Comparison of ENCODE assay signal across 12 mouse cellular contexts in genomic region chrX:18160734-18161442, GRCm38 (mm10). TPM values are rescaled to one million over a fixed set of nuclear protein-coding genes. Genes with fewer than 3 reads are reported as not detected.
DNase-seq lines count a peak whose midpoint lies in the region; ATAC-seq and TF ChIP-seq lines count a peak whose summit lies in the region.
"Had no signal": no experiment of that assay in that cellular context is flagged by ENCODE, and none has a peak within 500 bp of the region (broad histone marks: within the 10 kb centered on the region; RNA-seq: fewer than 3 reads in every experiment).

No protein-coding gene starts in this region.

- H3K9ac ChIP-seq in forebrain, postnatal 0 days = no peak overlapping the region
- H3K9ac ChIP-seq in midbrain, embryonic 15.5 days = no peak overlapping the region

- intact Hi-C loops in left cerebral cortex, adult 2 months (cut with DNase I) = loop anchor here (5.0 kb wide), 2 partner anchors 1249 to 1264 kb away; partner anchors contain the start of gene Ndp
- intact Hi-C loops in left cerebral cortex, postnatal 25 days (cut with DNase I) = loop anchor here (2.0 to 5.0 kb wide), 3 partner anchors 91 to 1264 kb away; no protein-coding TSS in a partner anchor

- H3K36me3 ChIP-seq in forebrain, postnatal 0 days (ENCODE audit: insufficient read depth) = no peaks in the 10 kb centered on the region
- H3K36me3 ChIP-seq in midbrain, embryonic 15.5 days (replicated peaks) = no peaks in the 10 kb centered on the region
- H3K36me3 ChIP-seq: stomach, embryonic 15.5 days had no signal

- 0 out of 2 replicates have a peak overlapping the region, but pooled peaks have one; percentile 63 for H3K4me2 ChIP-seq in forebrain, postnatal 0 days (ENCODE audit: low read depth)
- peak overlapping the region; percentile 69; the same call in 1 of the 2 replicates for H3K4me2 ChIP-seq in midbrain, embryonic 15.5 days

- H3K27ac ChIP-seq in left cerebral cortex, adult 2 months = peak overlapping the region; percentile 96
- peak overlapping the region; percentile 96 for H3K27ac ChIP-seq in forebrain, postnatal 0 days (ENCODE audit: low read depth, low read length)
- H3K27ac ChIP-seq in midbrain, embryonic 15.5 days = peak overlapping the region; percentile 96

- ATAC-seq in cerebellum, adult (ENCODE audit: insufficient number of reproducible peaks, low FRiP score, low TSS enrichment) = no peak
- ATAC-seq in forebrain, postnatal 0 days = no peak
- no peak for ATAC-seq in midbrain, embryonic 15.5 days (replicated peaks)

- H3K27me3 ChIP-seq in forebrain, postnatal 0 days (ENCODE audit: insufficient read depth, low read length) = no peaks in the 10 kb centered on the region
- no peaks in the 10 kb centered on the region for H3K27me3 ChIP-seq in midbrain, embryonic 15.5 days (replicated peaks)
- H3K27me3 ChIP-seq: stomach, embryonic 15.5 days had no signal

- H3K9me3 ChIP-seq in forebrain, postnatal 0 days (ENCODE audit: low read length) = no peaks in the 10 kb centered on the region
- H3K9me3 ChIP-seq in midbrain, embryonic 15.5 days = no peaks in the 10 kb centered on the region
- H3K9me3 ChIP-seq: stomach, embryonic 15.5 days had no signal

- H3K4me3 ChIP-seq in left cerebral cortex, adult 2 months = peak overlapping the region; percentile 98; the same call in 1 of the 2 replicates
- H3K4me3 ChIP-seq in forebrain, postnatal 0 days (ENCODE audit: low read depth, low read length) = no peak overlapping the region
- H3K4me3 ChIP-seq in midbrain, embryonic 15.5 days = peak overlapping the region; percentile 92

- H3K4me1 ChIP-seq in forebrain, postnatal 0 days (ENCODE audit: insufficient read depth) = no peaks in the 10 kb centered on the region
- no peaks in the 10 kb centered on the region for H3K4me1 ChIP-seq in midbrain, embryonic 15.5 days
- H3K4me1 ChIP-seq: stomach, embryonic 15.5 days had no signal

- peak; percentile 38 to 43 for DNase-seq in cerebellum, postnatal 14 days
- no peak for DNase-seq in left cerebral cortex, adult 2 months (ENCODE audit: extremely low spot score in 1 of 2, low spot score in 2 of 2)
- DNase-seq in left cerebral cortex, postnatal 25 days (ENCODE audit: low spot score in 2 of 2) = no peak
- no peak for DNase-seq in forebrain, postnatal 0 days
- DNase-seq in right cerebral cortex, postnatal 4 days = no peak
- DNase-seq in ovary, postnatal 10 days (ENCODE audit: low spot score) = no peak
- DNase-seq: adrenal gland, postnatal 36 days had no signal

- TF ChIP-seq CTCF in left cerebral cortex, adult 2 months (IDR thresholded peaks at IDR 0.05) = no peak
- TF ChIP-seq CTCF in forebrain, postnatal 0 days (IDR thresholded peaks at IDR 0.05; ENCODE audit: low read depth) = no peak

- WGBS in forebrain, postnatal 0 days = 46% methylated on average over 4 of the region's 4 CpGs
- 52% methylated on average over 4 of the region's 4 CpGs for WGBS in midbrain, embryonic 15.5 days

RNA-seq across cellular contexts. Expression of gene Kdm6a, which starts 1.5 kb away (rescaled TPM):
- 10 to 100 TPM; 45.8 to 47.7 TPM for total RNA-seq in left cerebral cortex, adult 2 months (2021)
- 10 to 100 TPM; 40.8 to 54.0 TPM for total RNA-seq in left cerebral cortex, postnatal 25 days (2021)
- total RNA-seq in forebrain, postnatal 0 days (2014; rRNA removed) = 34.8 and 53.9 TPM in 2 replicates
- polyA plus RNA-seq in forebrain, postnatal 0 days (2015; fragmentation: Nextera tagmentation; extraction: Ambion mirVana) = 10.5 and 11.1 TPM in 2 replicates
- polyA plus RNA-seq in midbrain, embryonic 15.5 days (2015; fragmentation: Nextera tagmentation; extraction: Ambion mirVana) = 20.4 and 21.5 TPM in 2 replicates

RNA-seq across cellular contexts. Expression of gene Dusp21, which starts 15.2 kb away (rescaled TPM):
- total RNA-seq in left cerebral cortex, adult 2 months (2021) = not detected
- total RNA-seq in left cerebral cortex, postnatal 25 days (2021) = not detected
- not detected in 2 replicates for total RNA-seq in forebrain, postnatal 0 days (2014; rRNA removed)
- not detected in 2 replicates for polyA plus RNA-seq in forebrain, postnatal 0 days (2015; fragmentation: Nextera tagmentation; extraction: Ambion mirVana)
- polyA plus RNA-seq in midbrain, embryonic 15.5 days (2015; fragmentation: Nextera tagmentation; extraction: Ambion mirVana) = not detected in 2 replicates
- total RNA-seq: adrenal gland, postnatal 36 days; layer of hippocampus, adult 8-10 months had no signal
- polyA plus RNA-seq: neural tube, embryonic 11.5 days; stomach, embryonic 15.5 days had no signal

Comparison
In these comparisons a context has a peak if more than half of its experiments do, and no peak if none do; other contexts are left out.
1. DNase-seq: peak in cerebellum, postnatal 14 days (2 of 2); none in left cerebral cortex, adult 2 months (0 of 2), left cerebral cortex, postnatal 25 days (0 of 2), forebrain, postnatal 0 days (single experiment), right cerebral cortex, postnatal 4 days (single experiment) and ovary, postnatal 10 days (single experiment).
2. Peak in every context shown above with its lines, with median percentiles within 50 percentile points of each other: H3K27ac ChIP-seq.